14 mouse cellular contexts compared by ENCODE assay signal in the genomic region with DNA sequence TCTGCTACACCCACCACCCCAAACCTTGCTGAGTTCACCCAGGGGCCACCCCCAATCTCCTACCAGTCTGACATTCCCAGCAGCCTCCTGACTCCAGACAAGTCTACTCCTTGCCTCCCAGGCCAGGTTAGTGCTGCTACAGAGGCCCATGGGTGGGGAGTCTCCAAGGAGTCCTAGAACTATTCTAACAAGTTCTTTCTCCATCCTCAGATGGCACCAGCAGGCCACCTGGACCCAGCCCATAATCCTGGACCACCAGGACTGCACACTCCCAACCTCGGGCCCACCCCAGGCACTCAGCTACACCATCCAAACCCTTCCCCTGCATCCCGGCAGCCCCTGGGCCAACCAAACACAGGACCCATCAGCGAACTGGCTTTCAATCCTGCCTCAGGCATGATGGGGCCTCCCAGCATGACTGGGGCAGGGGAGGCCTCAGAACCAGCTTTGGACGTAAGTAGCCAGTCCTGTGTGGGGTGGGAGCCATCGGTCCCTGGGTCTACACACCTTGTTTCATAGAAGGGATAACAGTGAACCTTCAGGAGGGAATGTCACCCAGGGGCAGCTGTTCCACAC. TPM values are rescaled to one million over a fixed set of nuclear protein-coding genes. Genes with fewer than 3 reads are reported as not detected.
DNase-seq lines count a peak whose midpoint lies in the region; ATAC-seq lines count a peak whose summit lies in the region.
"Had no signal": no experiment of that assay in that cellular context is flagged by ENCODE, and none has a peak within 500 bp of the region (broad histone marks: within the 10 kb centered on the region; RNA-seq: fewer than 3 reads in every experiment).

No protein-coding gene starts in this region.

- ATAC-seq in kidney, embryonic 16.5 days (ENCODE audit: low FRiP score, low TSS enrichment): no peak
- ATAC-seq: intestine, embryonic 15.5 days had no signal

- no peaks in the 10 kb centered on the region for H3K27me3 ChIP-seq in kidney, embryonic 16.5 days (ENCODE audit: insufficient read depth, low read length)
- H3K27me3 ChIP-seq: hindbrain, embryonic 12.5 days; intestine, embryonic 15.5 days; liver, embryonic 15.5 days; neural tube, embryonic 13.5 days had no signal

- 0 out of 2 replicates have a peak overlapping the region, but pooled peaks have one; percentile 6 for H3K9ac ChIP-seq in kidney, embryonic 16.5 days (replicated peaks; ENCODE audit: low read length)
- H3K9ac ChIP-seq: hindbrain, embryonic 12.5 days; intestine, embryonic 15.5 days; liver, embryonic 15.5 days; neural tube, embryonic 13.5 days had no signal

- H3K27ac ChIP-seq in kidney, embryonic 16.5 days (ENCODE audit: low read length): no peak overlapping the region
- H3K27ac ChIP-seq: hindbrain, embryonic 12.5 days; liver, embryonic 15.5 days had no signal

- WGBS in kidney, embryonic 16.5 days: 92% methylated on average over 5 of the region's 5 CpGs

- peak; percentile 7 to 10 for DNase-seq in frontal cortex, postnatal 10 days (ENCODE audit: low spot score in 2 of 2)
- DNase-seq in frontal cortex, postnatal 36 days (ENCODE audit: low spot score in 2 of 2): no peak
- no peak for DNase-seq in kidney, postnatal 4 days
- peak; percentile 20 to 24 for DNase-seq in right cerebral cortex, postnatal 10 days (ENCODE audit: low spot score in 2 of 2)
- no peak for DNase-seq in right cerebral cortex, adult 18-20 months
- no peak for DNase-seq in liver
- DNase-seq: kidney, postnatal 36 days; retina, postnatal 1 day; spleen, adult 18-20 months had no signal

- H3K36me3 ChIP-seq in kidney, embryonic 16.5 days (ENCODE audit: insufficient read depth, low read length): peaks cover 68% of the 10 kb centered on the region

- no peak overlapping the region for H3K4me3 ChIP-seq in kidney, embryonic 16.5 days (ENCODE audit: low read length)
- H3K4me3 ChIP-seq: hindbrain, embryonic 12.5 days; intestine, embryonic 15.5 days; liver, embryonic 15.5 days; neural tube, embryonic 13.5 days had no signal

- H3K9me3 ChIP-seq in kidney, embryonic 16.5 days (ENCODE audit: low read length): no peaks in the 10 kb centered on the region
- H3K9me3 ChIP-seq: hindbrain, embryonic 12.5 days; intestine, embryonic 15.5 days; liver, embryonic 15.5 days; neural tube, embryonic 13.5 days had no signal

- H3K4me2 ChIP-seq in kidney, embryonic 16.5 days (replicated peaks; ENCODE audit: low read depth, low read length): no peak overlapping the region
- H3K4me2 ChIP-seq: hindbrain, embryonic 12.5 days; intestine, embryonic 15.5 days; liver, embryonic 15.5 days; neural tube, embryonic 13.5 days had no signal

- peaks cover 30% of the 10 kb centered on the region for H3K4me1 ChIP-seq in kidney, embryonic 16.5 days (ENCODE audit: insufficient read depth, low read length)

RNA-seq across cellular contexts. Expression of a gene that starts 11.3 kb away (rescaled TPM):
- polyA plus RNA-seq in kidney, embryonic 16.5 days (2015; fragmentation: Nextera tagmentation; extraction: Ambion mirVana): 4,884 and 4,942 TPM in 2 replicates

RNA-seq across cellular contexts. Expression of a gene that starts 15.0 kb away (rescaled TPM):
- polyA plus RNA-seq in kidney, embryonic 16.5 days (2015; fragmentation: Nextera tagmentation; extraction: Ambion mirVana): 11.7 and 12.5 TPM in 2 replicates

RNA-seq across cellular contexts. Expression of a gene that starts 40.3 kb away (rescaled TPM):
- 560 and 596 TPM in 2 replicates for polyA plus RNA-seq in kidney, embryonic 16.5 days (2015; fragmentation: Nextera tagmentation; extraction: Ambion mirVana)

Comparison
In these comparisons a context has a peak if more than half of its experiments do, and no peak if none do; other contexts are left out.
1. DNase-seq: peak in frontal cortex, postnatal 10 days (2 of 2) and right cerebral cortex, postnatal 10 days (2 of 2); none in frontal cortex, postnatal 36 days (0 of 2), kidney, postnatal 4 days (0 of 2), right cerebral cortex, adult 18-20 months (single experiment) and liver (single experiment).